Mouse (Mus musculus) stomach, embryonic 14.5 days (tissue): ENCODE measurements around the gene Zfp263. TPM values are rescaled to one million over a fixed set of nuclear protein-coding genes. Genes with fewer than 3 reads are reported as not detected.

Experiments used
- ATAC-seq: fragments of 200-750 bp; cut with Nextera tagmentation; 2 replicates; pipeline ENCODE4 v1.8.0; 2017; ENCODE audit warnings: low read depth, moderate TSS enrichment; ENCODE audit not compliant: insufficient number of reproducible peaks, insufficient read depth, low FRiP score
- H3K27ac ChIP-seq: fragments of 300-500 bp; sonication (generic); 2 replicates; pipeline ENCODE4 v1.5.1; 2014; ENCODE audit warnings: mild to moderate bottlenecking, low read length, moderate library complexity, mixed read lengths
- H3K27me3 ChIP-seq: fragments of 300-500 bp; sonication (generic); 2 replicates; pipeline ENCODE4 v1.6.1; 2014; ENCODE audit warnings: low read length, control low read depth, mixed read lengths; ENCODE audit not compliant: control insufficient read depth, insufficient read depth
- H3K36me3 ChIP-seq: fragments of 300-500 bp; sonication (generic); 2 replicates; pipeline ENCODE4 v1.6.1; 2014; ENCODE audit warnings: mild to moderate bottlenecking, control low read depth, low read length, moderate library complexity, mixed read lengths; ENCODE audit not compliant: control insufficient read depth, insufficient read depth
- H3K4me1 ChIP-seq: fragments of 300-500 bp; sonication (generic); 2 replicates; pipeline ENCODE4 v1.6.1; 2014; ENCODE audit warnings: low read length, control low read depth, mixed read lengths; ENCODE audit not compliant: control insufficient read depth, insufficient read depth
- H3K4me2 ChIP-seq: fragments of 300-500 bp; sonication (generic); replicated peaks from 2 replicates; pipeline ENCODE4 v1.6.1; 2014; ENCODE audit warnings: low read depth, low read length, control low read depth
- H3K4me3 ChIP-seq: fragments of 300-500 bp; sonication (generic); 2 replicates; pipeline ENCODE4 v1.5.1; 2014; ENCODE audit warnings: low read depth, low read length, control low read depth
- H3K9ac ChIP-seq: fragments of 300-500 bp; sonication (generic); replicated peaks from 2 replicates; pipeline ENCODE4 v1.6.1; 2014; ENCODE audit warnings: low read depth, mild to moderate bottlenecking, control low read depth, low read length, moderate library complexity, mixed read lengths
- H3K9me3 ChIP-seq: fragments of 300-500 bp; sonication (generic); 2 replicates; pipeline ENCODE4 v1.6.1; 2016; ENCODE audit warnings: low read depth, low read length, control low read depth; ENCODE audit not compliant: control insufficient read depth
- polyA plus RNA-seq: library from polyadenylated mRNA; unstranded; fragments of >200 nt; fragmentation: Nextera tagmentation; extraction: Ambion mirVana; gene quantifications from 2 replicates; pipeline ENCODE4 v1.2.1, GENCODE M21; 2014

Gene Zfp263
- polyA plus RNA-seq, 1 experiment from 2014 or later = 30.3 TPM

- Histone ChIP-seq H3K4me3 (no peak overlapping the region), H3K27me3 (no peaks in the 10 kb centered on the region), H3K36me3 (no peaks in the 10 kb centered on the region), H3K4me2 (no peak overlapping the region), H3K9ac (no peak overlapping the region), H3K27ac (no peak overlapping the region), H3K4me1 (no peaks in the 10 kb centered on the region), H3K9me3 (no peaks in the 10 kb centered on the region)
- no peak for ATAC-seq
Measured at GRCm38 (mm10) chr16:3781237-3781636, 37.3 kb downstream of the Zfp263 start.

DNA sequence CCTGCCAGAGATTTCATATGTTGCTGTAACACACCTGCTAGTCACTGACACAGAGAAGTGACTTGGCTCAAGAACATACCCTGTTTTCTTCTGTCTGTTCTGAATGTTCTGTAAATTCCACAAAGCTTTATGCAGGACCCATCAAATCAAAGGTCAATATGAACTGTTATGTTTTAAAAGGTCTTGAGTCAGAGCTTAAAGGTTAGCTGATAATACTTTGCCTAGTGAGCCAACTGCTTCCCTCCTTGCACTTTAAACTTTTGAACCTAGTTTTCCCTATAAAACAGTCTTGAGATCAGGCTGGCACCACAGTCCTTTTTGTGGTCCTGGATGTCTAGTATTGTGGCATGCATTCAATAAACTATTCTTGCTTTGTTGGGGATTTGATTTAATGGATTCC, 44.5 kb downstream of the Zfp263 start:
- H3K9me3 ChIP-seq = no peaks in the 10 kb centered on the region
- no peak overlapping the region for H3K27ac ChIP-seq
- H3K9ac ChIP-seq = no peak overlapping the region
- ATAC-seq = no peak
- no peaks in the 10 kb centered on the region for H3K36me3 ChIP-seq
- H3K4me3 ChIP-seq = no peak overlapping the region
- H3K4me1 ChIP-seq = no peaks in the 10 kb centered on the region
- H3K4me2 ChIP-seq = no peak overlapping the region
- H3K27me3 ChIP-seq = no peaks in the 10 kb centered on the region

Other genes with a start within 250 kb of the Zfp263 start
- not detected in 2 replicates for gene Olfr161, start 153.1 kb upstream of the Zfp263 start, polyA plus RNA-seq
- not detected in 2 replicates for gene Mefv, start 26.0 kb upstream of the Zfp263 start, polyA plus RNA-seq
- not detected in 2 replicates for gene Olfr15, start 86.8 kb downstream of the Zfp263 start, polyA plus RNA-seq
- gene Zfp174, start 103.2 kb downstream of the Zfp263 start, polyA plus RNA-seq = 1.7 TPM in 2 replicates
- gene Naa60, start 128.3 kb downstream of the Zfp263 start, polyA plus RNA-seq = 49.1 and 53.0 TPM in 2 replicates
- 7.0 and 8.1 TPM in 2 replicates for gene Zfp597, start 140.5 kb downstream of the Zfp263 start, polyA plus RNA-seq
- gene Gm20695, start 140.6 kb downstream of the Zfp263 start, polyA plus RNA-seq = 1.00 and 3.2 TPM in 2 replicates
- gene 1700037C18Rik, start 164.6 kb downstream of the Zfp263 start, polyA plus RNA-seq = 6.2 and 6.6 TPM in 2 replicates
- 28.3 and 28.9 TPM in 2 replicates for gene Cluap1, start 164.7 kb downstream of the Zfp263 start, polyA plus RNA-seq
- 0.83 and 1.2 TPM in 2 replicates for gene Nlrc3, start 232.5 kb downstream of the Zfp263 start, polyA plus RNA-seq